Mouse (Mus musculus): ENCODE measurements at regions not wholly inside any gene's neighbourhood (a gene's known extent, or its start where the extent isn't known, plus 50 kb on each side); places are given as distances from the start of the nearest gene placed in this dataset.

- H3K4me1 ChIP-seq (replicated peaks; ENCODE audit: control insufficient read depth, insufficient read depth, low read length): no peaks in the 10 kb centered on the region
- H3K9me3 ChIP-seq (ENCODE audit: control insufficient read depth, low read length): no peaks in the 10 kb centered on the region
- no peak overlapping the region for H3K9ac ChIP-seq (ENCODE audit: low read depth, low read length)
- H3K4me3 ChIP-seq (ENCODE audit: low read depth, low read length): no peak overlapping the region
- ATAC-seq (ENCODE audit: low FRiP score) (no peak), DNase-seq (ENCODE audit: low spot score) (no peak)
- no peaks in the 10 kb centered on the region for H3K36me3 ChIP-seq (ENCODE audit: control insufficient read depth, insufficient read depth, low read length)
- H3K4me2 ChIP-seq (replicated peaks; ENCODE audit: low read depth, low read length): no peak overlapping the region
- 89% methylated on average over 8 of the region's 8 CpGs for WGBS
- H3K27me3 ChIP-seq (ENCODE audit: control insufficient read depth, insufficient read depth, low read length): no peaks in the 10 kb centered on the region
- H3K27ac ChIP-seq (ENCODE audit: low read depth, low read length): no peak overlapping the region
These were observed 332.6 kb upstream of the Tmc3 start for GRCm38 (mm10) chr7:83251995-83252563.

- no peak for ATAC-seq (ENCODE audit: low FRiP score)
- Histone ChIP-seq H3K4me2 (replicated peaks; ENCODE audit: low read depth, low read length) (no peak overlapping the region), H3K9ac (ENCODE audit: low read depth, low read length) (no peak overlapping the region), H3K4me3 (ENCODE audit: low read depth, low read length) (no peak overlapping the region), H3K36me3 (ENCODE audit: control insufficient read depth, insufficient read depth, low read length) (no peaks in the 10 kb centered on the region), H3K27ac (ENCODE audit: low read depth, low read length) (no peak overlapping the region), H3K4me1 (replicated peaks; ENCODE audit: control insufficient read depth, insufficient read depth, low read length) (no peaks in the 10 kb centered on the region), H3K9me3 (ENCODE audit: control insufficient read depth, low read length) (no peaks in the 10 kb centered on the region), H3K27me3 (ENCODE audit: control insufficient read depth, insufficient read depth, low read length) (no peaks in the 10 kb centered on the region)
- 86% methylated on average over 9 of the region's 9 CpGs for WGBS
- DNase-seq (ENCODE audit: low spot score): no peak
These were observed 331.7 kb upstream of the Tmc3 start for GRCm38 (mm10) chr7:83253001-83253400.

DNA sequence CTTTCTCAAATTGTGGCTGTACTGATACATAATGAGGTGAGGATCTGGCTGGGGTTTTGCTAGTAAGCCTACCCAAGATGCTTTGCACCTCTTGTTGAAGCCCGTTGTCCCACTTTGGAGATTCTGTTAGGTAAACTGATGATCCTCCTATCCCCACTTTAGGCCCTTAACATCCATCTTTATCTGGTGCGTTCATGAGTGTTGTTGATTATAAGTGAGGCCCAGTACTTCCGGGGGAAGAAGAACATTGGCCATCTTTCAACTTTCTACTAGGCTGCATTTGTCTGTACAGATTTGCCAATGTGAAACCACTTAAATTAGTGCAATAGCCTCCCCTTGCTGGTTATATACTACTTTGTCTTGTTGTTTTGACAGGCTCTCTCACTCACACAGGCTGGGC, 331.3 kb upstream of the Tmc3 start:
- no peak overlapping the region for H3K9ac ChIP-seq (ENCODE audit: low read depth, low read length)
- DNase-seq (ENCODE audit: low spot score) (no peak), ATAC-seq (ENCODE audit: low FRiP score) (no peak)
- H3K27me3 ChIP-seq (ENCODE audit: control insufficient read depth, insufficient read depth, low read length): no peaks in the 10 kb centered on the region
- WGBS: 92% methylated on average over 3 of the region's 3 CpGs
- no peak overlapping the region for H3K4me3 ChIP-seq (ENCODE audit: low read depth, low read length)
- no peaks in the 10 kb centered on the region for H3K9me3 ChIP-seq (ENCODE audit: control insufficient read depth, low read length)
- no peaks in the 10 kb centered on the region for H3K36me3 ChIP-seq (ENCODE audit: control insufficient read depth, insufficient read depth, low read length)
- no peak overlapping the region for H3K4me2 ChIP-seq (replicated peaks; ENCODE audit: low read depth, low read length)
- no peak overlapping the region for H3K27ac ChIP-seq (ENCODE audit: low read depth, low read length)
- H3K4me1 ChIP-seq (replicated peaks; ENCODE audit: control insufficient read depth, insufficient read depth, low read length): no peaks in the 10 kb centered on the region

GRCm38 (mm10) chr7:83254411-83254810, 330.3 kb upstream of the Tmc3 start:
- DNase-seq (ENCODE audit: low spot score): no peak
- no peaks in the 10 kb centered on the region for H3K27me3 ChIP-seq (ENCODE audit: control insufficient read depth, insufficient read depth, low read length)
- WGBS: 87% methylated on average over 4 of the region's 4 CpGs

DNA sequence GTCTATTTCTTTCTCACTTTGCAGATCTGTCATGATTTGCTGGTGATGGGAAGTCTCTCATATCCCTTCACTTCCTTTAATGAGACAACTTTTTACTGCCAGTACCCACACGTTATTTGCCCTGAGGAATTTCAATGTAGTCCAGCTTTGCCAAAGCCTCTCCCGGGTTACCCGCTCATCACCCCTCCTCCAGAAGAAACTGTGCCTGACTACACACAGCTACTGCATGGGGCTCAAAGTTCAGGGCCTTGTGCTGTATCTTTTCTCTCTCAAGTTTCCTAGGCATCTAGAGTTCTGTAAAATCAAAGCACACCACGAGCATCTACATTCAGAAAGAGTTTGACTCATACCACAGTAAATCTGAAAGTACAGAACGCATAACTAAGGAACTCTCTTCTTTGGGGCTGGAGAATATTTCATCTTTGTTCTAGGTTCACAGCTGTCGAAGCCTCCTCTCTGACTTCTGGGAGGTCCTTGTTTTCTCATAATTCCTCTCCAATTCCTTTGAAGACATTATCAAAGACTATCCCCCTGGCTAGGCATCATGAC, 328.4 kb upstream of the Tmc3 start:
- H3K27me3 ChIP-seq (ENCODE audit: control insufficient read depth, insufficient read depth, low read length): no peaks in the 10 kb centered on the region
- no peak overlapping the region for H3K4me3 ChIP-seq (ENCODE audit: low read depth, low read length)
- H3K4me1 ChIP-seq (replicated peaks; ENCODE audit: control insufficient read depth, insufficient read depth, low read length): no peaks in the 10 kb centered on the region
- H3K4me2 ChIP-seq (replicated peaks; ENCODE audit: low read depth, low read length): no peak overlapping the region
- 86% methylated on average over 6 of the region's 6 CpGs for WGBS
- ATAC-seq (ENCODE audit: low FRiP score) (no peak), DNase-seq (ENCODE audit: low spot score) (no peak)
- H3K36me3 ChIP-seq (ENCODE audit: control insufficient read depth, insufficient read depth, low read length): no peaks in the 10 kb centered on the region
- no peak overlapping the region for H3K9ac ChIP-seq (ENCODE audit: low read depth, low read length)
- H3K27ac ChIP-seq (ENCODE audit: low read depth, low read length): no peak overlapping the region
- no peaks in the 10 kb centered on the region for H3K9me3 ChIP-seq (ENCODE audit: control insufficient read depth, low read length)

More at GRCm38 (mm10) chr7:83254411-83254810, 330.3 kb upstream of the Tmc3 start:
- no peak overlapping the region for H3K4me3 ChIP-seq (ENCODE audit: low read depth, low read length)
- ATAC-seq (ENCODE audit: low FRiP score): no peak
- H3K9me3 ChIP-seq (ENCODE audit: control insufficient read depth, low read length): no peaks in the 10 kb centered on the region
- no peaks in the 10 kb centered on the region for H3K36me3 ChIP-seq (ENCODE audit: control insufficient read depth, insufficient read depth, low read length)
- no peak overlapping the region for H3K9ac ChIP-seq (ENCODE audit: low read depth, low read length)
- H3K27ac ChIP-seq (ENCODE audit: low read depth, low read length): no peak overlapping the region
- no peak overlapping the region for H3K4me2 ChIP-seq (replicated peaks; ENCODE audit: low read depth, low read length)
- no peaks in the 10 kb centered on the region for H3K4me1 ChIP-seq (replicated peaks; ENCODE audit: control insufficient read depth, insufficient read depth, low read length)

DNA sequence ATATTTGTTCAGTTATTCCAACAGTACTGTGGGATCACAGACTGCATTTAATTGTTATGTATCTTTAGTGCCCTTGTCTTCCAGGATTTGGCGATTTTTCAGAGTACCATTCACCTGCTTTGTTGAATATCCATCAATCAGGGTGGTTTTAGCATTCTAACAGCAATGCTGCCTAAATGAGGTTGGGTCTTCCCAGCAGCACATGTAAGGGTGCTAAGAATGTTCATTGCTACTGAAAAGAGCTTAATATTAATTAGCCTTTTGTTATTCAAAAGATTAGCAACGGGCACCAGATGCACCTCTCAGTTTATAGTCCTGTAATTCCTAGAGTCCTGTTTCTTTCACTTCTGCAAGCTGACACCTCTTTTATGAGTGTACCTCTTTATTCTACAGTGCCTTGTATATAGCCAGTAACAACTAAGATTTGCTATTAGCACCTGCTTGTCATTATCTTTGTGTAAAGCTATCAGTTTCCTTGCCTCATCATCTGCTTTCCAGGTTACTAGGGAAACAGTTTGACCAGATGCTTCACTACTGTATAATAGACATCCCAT, 326.3 kb upstream of the Tmc3 start:
- H3K27ac ChIP-seq (ENCODE audit: low read depth, low read length): no peak overlapping the region
- H3K4me3 ChIP-seq (ENCODE audit: low read depth, low read length): no peak overlapping the region
- ATAC-seq (ENCODE audit: low FRiP score): no peak
- no peak for DNase-seq (ENCODE audit: low spot score)
- H3K4me1 ChIP-seq (replicated peaks; ENCODE audit: control insufficient read depth, insufficient read depth, low read length): no peaks in the 10 kb centered on the region
- no peaks in the 10 kb centered on the region for H3K9me3 ChIP-seq (ENCODE audit: control insufficient read depth, low read length)
- no peaks in the 10 kb centered on the region for H3K27me3 ChIP-seq (ENCODE audit: control insufficient read depth, insufficient read depth, low read length)
- H3K36me3 ChIP-seq (ENCODE audit: control insufficient read depth, insufficient read depth, low read length): no peaks in the 10 kb centered on the region
- WGBS: 77% methylated on average over 2 of the region's 2 CpGs
- H3K9ac ChIP-seq (ENCODE audit: low read depth, low read length): no peak overlapping the region
- H3K4me2 ChIP-seq (replicated peaks; ENCODE audit: low read depth, low read length): no peak overlapping the region

DNA sequence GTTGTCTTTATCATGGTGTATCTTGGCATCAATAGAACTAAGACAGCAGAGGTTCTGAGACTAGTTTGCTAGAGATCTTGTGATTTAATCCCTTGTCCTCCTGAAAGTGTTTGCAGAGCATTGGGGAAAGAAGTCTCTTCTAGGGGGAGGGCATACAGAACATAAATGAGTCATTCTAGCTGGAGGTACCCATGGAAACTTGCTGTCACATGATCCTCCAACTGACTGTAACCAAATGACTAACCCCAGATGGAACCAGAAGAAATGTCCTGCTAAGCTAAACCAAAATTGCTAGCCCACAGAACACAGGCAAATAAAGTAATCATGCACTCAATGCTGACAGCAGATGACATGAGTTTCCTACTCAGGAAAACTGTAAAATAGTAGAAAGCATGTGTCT, 323.2 kb upstream of the Tmc3 start:
- DNase-seq (ENCODE audit: low spot score) (no peak), ATAC-seq (ENCODE audit: low FRiP score) (no peak)
- no peaks in the 10 kb centered on the region for H3K27me3 ChIP-seq (ENCODE audit: control insufficient read depth, insufficient read depth, low read length)
- H3K4me1 ChIP-seq (replicated peaks; ENCODE audit: control insufficient read depth, insufficient read depth, low read length): no peaks in the 10 kb centered on the region
- no peak overlapping the region for H3K27ac ChIP-seq (ENCODE audit: low read depth, low read length)
- H3K9ac ChIP-seq (ENCODE audit: low read depth, low read length): no peak overlapping the region
- no peaks in the 10 kb centered on the region for H3K36me3 ChIP-seq (ENCODE audit: control insufficient read depth, insufficient read depth, low read length)
- H3K4me2 ChIP-seq (replicated peaks; ENCODE audit: low read depth, low read length): no peak overlapping the region
- no peaks in the 10 kb centered on the region for H3K9me3 ChIP-seq (ENCODE audit: control insufficient read depth, low read length)
- H3K4me3 ChIP-seq (ENCODE audit: low read depth, low read length): no peak overlapping the region

GRCm38 (mm10) chr7:83289915-83290773, 294.6 kb upstream of the Tmc3 start:
- DNase-seq (ENCODE audit: low spot score) (no peak), ATAC-seq (ENCODE audit: low FRiP score) (no peak)
- Histone ChIP-seq H3K9me3 (ENCODE audit: control insufficient read depth, low read length) (no peaks in the 10 kb centered on the region), H3K4me2 (replicated peaks; ENCODE audit: low read depth, low read length) (no peak overlapping the region), H3K27me3 (ENCODE audit: control insufficient read depth, insufficient read depth, low read length) (no peaks in the 10 kb centered on the region), H3K9ac (ENCODE audit: low read depth, low read length) (no peak overlapping the region), H3K4me1 (replicated peaks; ENCODE audit: control insufficient read depth, insufficient read depth, low read length) (no peaks in the 10 kb centered on the region), H3K4me3 (ENCODE audit: low read depth, low read length) (no peak overlapping the region), H3K36me3 (ENCODE audit: control insufficient read depth, insufficient read depth, low read length) (no peaks in the 10 kb centered on the region), H3K27ac (ENCODE audit: low read depth, low read length) (no peak overlapping the region)
- WGBS: 44% methylated on average over 5 of the region's 5 CpGs
